Mouse (Mus musculus): ENCODE results near the gene Slc25a39. TPM values are rescaled to one million over a fixed set of nuclear protein-coding genes. Genes with fewer than 3 reads are reported as not detected.

Slc25a39 gene
- polyA plus RNA-seq, 1 experiment = 207 TPM

- H3K27ac ChIP-seq (ENCODE audit: control insufficient read depth, insufficient read depth, low read depth, low read length, poor library complexity) = peak overlapping the region; percentile 91
- peak overlapping the region; percentile 91 for H3K4me3 ChIP-seq (replicated peaks; ENCODE audit: control insufficient read depth, low read depth, low read length)
- 45% methylated on average over 14 of the region's 14 CpGs for WGBS
- H3K4me1 ChIP-seq (ENCODE audit: control insufficient read depth, insufficient read depth, low read length) = no peaks in the 10 kb centered on the region; the same call in 1 of the 2 replicates
- TF ChIP-seq POLR2A (IDR thresholded peaks at IDR 0.05; ENCODE audit: borderline replicate concordance, control insufficient read depth, low read depth, low read length) (peak; percentile 98), CTCF (IDR thresholded peaks at IDR 0.05; ENCODE audit: control insufficient read depth, insufficient read depth, low read length) (no peak)
Measured at GRCm38 (mm10) chr11:102364570-102365371, 43.0 kb downstream of the Slc25a39 start.

- H3K4me3 ChIP-seq (replicated peaks; ENCODE audit: control insufficient read depth, low read depth, low read length) = peak overlapping the region; percentile 91
- 40% methylated on average over 2 of the region's 2 CpGs for WGBS
- TF ChIP-seq POLR2A (IDR thresholded peaks at IDR 0.05; ENCODE audit: borderline replicate concordance, control insufficient read depth, low read depth, low read length) (peak; percentile 93), CTCF (IDR thresholded peaks at IDR 0.05; ENCODE audit: control insufficient read depth, insufficient read depth, low read length) (no peak; the same call in 1 of the 2 replicates)
- peak overlapping the region; percentile 90 for H3K27ac ChIP-seq (ENCODE audit: control insufficient read depth, insufficient read depth, low read depth, low read length, poor library complexity)
- no peaks in the 10 kb centered on the region; the same call in 1 of the 2 replicates for H3K4me1 ChIP-seq (ENCODE audit: control insufficient read depth, insufficient read depth, low read length)
Measured at GRCm38 (mm10) chr11:102363623-102364022, 44.1 kb downstream of the Slc25a39 start.

- Histone ChIP-seq H3K4me1 (ENCODE audit: control insufficient read depth, insufficient read depth, low read length) (no peaks in the 10 kb centered on the region), H3K27ac (ENCODE audit: control insufficient read depth, insufficient read depth, low read depth, low read length, poor library complexity) (peak overlapping the region; percentile 90), H3K4me3 (replicated peaks; ENCODE audit: control insufficient read depth, low read depth, low read length) (peak overlapping the region; percentile 78)
- no peak for TF ChIP-seq POLR2A (IDR thresholded peaks at IDR 0.05; ENCODE audit: borderline replicate concordance, control insufficient read depth, low read depth, low read length)
- no peak for TF ChIP-seq CTCF (IDR thresholded peaks at IDR 0.05; ENCODE audit: control insufficient read depth, insufficient read depth, low read length)
- WGBS = 79% methylated on average over 8 of the region's 8 CpGs
Measured at GRCm38 (mm10) chr11:102361776-102362495, 45.8 kb downstream of the Slc25a39 start.

GRCm38 (mm10) chr11:102358365-102358764 is 49.4 kb downstream of the Slc25a39 start:
- 62% methylated on average over 10 of the region's 10 CpGs for WGBS

GRCm38 (mm10) chr11:102356636-102357350 is 51.0 kb downstream of the Slc25a39 start:
- WGBS = 78% methylated on average over 31 of the region's 31 CpGs
- H3K27ac ChIP-seq (ENCODE audit: control insufficient read depth, insufficient read depth, low read depth, low read length, poor library complexity) = no peak overlapping the region
- TF ChIP-seq CTCF (IDR thresholded peaks at IDR 0.05; ENCODE audit: control insufficient read depth, insufficient read depth, low read length) (no peak), POLR2A (IDR thresholded peaks at IDR 0.05; ENCODE audit: borderline replicate concordance, control insufficient read depth, low read depth, low read length) (no peak)
- H3K4me3 ChIP-seq (replicated peaks; ENCODE audit: control insufficient read depth, low read depth, low read length) = no peak overlapping the region
- no peaks in the 10 kb centered on the region; the same call in 1 of the 2 replicates for H3K4me1 ChIP-seq (ENCODE audit: control insufficient read depth, insufficient read depth, low read length)

More at GRCm38 (mm10) chr11:102358365-102358764, 49.4 kb downstream of the Slc25a39 start:
- no peaks in the 10 kb centered on the region; the same call in 1 of the 2 replicates for H3K4me1 ChIP-seq (ENCODE audit: control insufficient read depth, insufficient read depth, low read length)
- H3K27ac ChIP-seq (ENCODE audit: control insufficient read depth, insufficient read depth, low read depth, low read length, poor library complexity) = no peak overlapping the region
- TF ChIP-seq CTCF (IDR thresholded peaks at IDR 0.05; ENCODE audit: control insufficient read depth, insufficient read depth, low read length) (no peak), POLR2A (IDR thresholded peaks at IDR 0.05; ENCODE audit: borderline replicate concordance, control insufficient read depth, low read depth, low read length) (no peak)
- no peak overlapping the region for H3K4me3 ChIP-seq (replicated peaks; ENCODE audit: control insufficient read depth, low read depth, low read length)

GRCm38 (mm10) chr11:102356190-102356589 is 51.6 kb downstream of the Slc25a39 start:
- 83% methylated on average over 12 of the region's 12 CpGs for WGBS
- Histone ChIP-seq H3K4me1 (ENCODE audit: control insufficient read depth, insufficient read depth, low read length) (no peaks in the 10 kb centered on the region; the same call in 1 of the 2 replicates), H3K27ac (ENCODE audit: control insufficient read depth, insufficient read depth, low read depth, low read length, poor library complexity) (no peak overlapping the region), H3K4me3 (replicated peaks; ENCODE audit: control insufficient read depth, low read depth, low read length) (peak overlapping the region; percentile 4)
- TF ChIP-seq POLR2A (IDR thresholded peaks at IDR 0.05; ENCODE audit: borderline replicate concordance, control insufficient read depth, low read depth, low read length) (no peak), CTCF (IDR thresholded peaks at IDR 0.05; ENCODE audit: control insufficient read depth, insufficient read depth, low read length) (no peak)

- no peak overlapping the region for H3K27ac ChIP-seq (ENCODE audit: control insufficient read depth, insufficient read depth, low read depth, low read length, poor library complexity)
- H3K4me3 ChIP-seq (replicated peaks; ENCODE audit: control insufficient read depth, low read depth, low read length) = no peak overlapping the region
- WGBS = 48% methylated on average over 3 of the region's 3 CpGs
- TF ChIP-seq POLR2A (IDR thresholded peaks at IDR 0.05; ENCODE audit: borderline replicate concordance, control insufficient read depth, low read depth, low read length) (no peak), CTCF (IDR thresholded peaks at IDR 0.05; ENCODE audit: control insufficient read depth, insufficient read depth, low read length) (no peak)
- H3K4me1 ChIP-seq (ENCODE audit: control insufficient read depth, insufficient read depth, low read length) = no peaks in the 10 kb centered on the region; the same call in 1 of the 2 replicates
Measured at GRCm38 (mm10) chr11:102355501-102355900, 52.2 kb downstream of the Slc25a39 start.
